9 mouse cellular contexts compared by ENCODE assay signal in the genomic region with DNA sequence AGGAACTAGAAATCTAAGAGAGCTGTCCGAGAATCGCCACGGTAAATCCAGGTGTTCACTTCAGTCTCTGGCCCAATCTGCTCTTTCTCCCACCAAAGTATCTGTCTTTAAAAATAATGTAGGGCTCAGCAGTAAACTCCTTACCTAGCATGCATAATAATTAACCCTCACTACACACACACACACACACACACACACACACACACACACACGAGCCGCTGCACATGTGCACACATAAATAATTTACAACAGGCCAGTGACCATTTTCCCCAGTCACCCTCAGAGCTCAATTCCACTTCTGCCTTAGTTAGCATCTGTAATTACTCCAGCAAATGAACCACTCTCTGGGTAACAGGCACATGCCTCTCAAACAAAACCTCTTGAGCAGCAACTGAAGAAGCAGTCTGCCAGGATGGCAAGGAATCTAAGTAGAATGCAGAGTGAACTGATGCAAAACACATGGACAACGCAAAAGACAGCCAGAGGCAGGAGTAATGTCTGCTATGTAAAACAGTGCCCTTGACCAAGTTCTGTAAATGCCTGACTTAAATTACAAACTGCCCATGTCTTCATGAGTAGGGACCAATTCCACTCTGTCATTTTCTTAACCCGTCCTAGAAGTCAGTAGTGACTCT. TPM values are rescaled to one million over a fixed set of nuclear protein-coding genes. Genes with fewer than 3 reads are reported as not detected.
DNase-seq lines count a peak whose midpoint lies in the region; ATAC-seq and TF ChIP-seq lines count a peak whose summit lies in the region.
"Had no signal": no experiment of that assay in that cellular context is flagged by ENCODE, and none has a peak within 500 bp of the region (broad histone marks: within the 10 kb centered on the region; RNA-seq: fewer than 3 reads in every experiment).

No protein-coding gene starts in this region.

- 0 out of 2 replicates have a peak, but pooled peaks cover 4% of the 10 kb centered on the region for H3K36me3 ChIP-seq in lung, embryonic 15.5 days
- peaks cover 7% of the 10 kb centered on the region for H3K36me3 ChIP-seq in forebrain, embryonic 12.5 days (replicated peaks)
- H3K36me3 ChIP-seq in small intestine, adult 2 months (ENCODE audit: control insufficient read depth, insufficient read depth, low read length): no peaks in the 10 kb centered on the region

- H3K4me1 ChIP-seq in lung, embryonic 15.5 days: 0 out of 2 replicates have a peak, but pooled peaks cover 14% of the 10 kb centered on the region
- peaks cover 6% of the 10 kb centered on the region; the same call in 1 of the 2 replicates for H3K4me1 ChIP-seq in lung, adult 2 months (ENCODE audit: control insufficient read depth, insufficient read depth, low read length)
- H3K4me1 ChIP-seq in forebrain, embryonic 12.5 days: peaks cover 15% of the 10 kb centered on the region
- H3K4me1 ChIP-seq in small intestine, adult 2 months (ENCODE audit: control insufficient read depth, insufficient read depth, insufficient read length, low read length): no peaks in the 10 kb centered on the region; the same call in 1 of the 2 replicates

- H3K27ac ChIP-seq in lung, embryonic 15.5 days: no peak overlapping the region
- no peak overlapping the region for H3K27ac ChIP-seq in forebrain, embryonic 12.5 days
- 0 out of 2 replicates have a peak overlapping the region, but pooled peaks have one; percentile 9 for H3K27ac ChIP-seq in small intestine, adult 2 months (ENCODE audit: insufficient read depth, low read depth, low read length)

- no peak for ATAC-seq in lung, embryonic 15.5 days (ENCODE audit: borderline replicate concordance, extremely low read depth, low FRiP score, low TSS enrichment)
- ATAC-seq in forebrain, embryonic 12.5 days (ENCODE audit: low FRiP score): no peak
- ATAC-seq in inflammation-experienced regulatory T-cells, adult 6 months: no peak

- intact Hi-C loops in left cerebral cortex, postnatal 4 days (cut with DNase I): no loop called here
- intact Hi-C loops in gastrocnemius, postnatal 36 days (cut with DNase I): no loop called here

- H3K4me2 ChIP-seq in lung, embryonic 15.5 days: peak overlapping the region; percentile 66
- peak overlapping the region; percentile 88 for H3K4me2 ChIP-seq in forebrain, embryonic 12.5 days

- WGBS in lung, embryonic 15.5 days: 70% methylated on average over 7 of the region's 7 CpGs
- WGBS in lung, adult 2 months: 66% methylated on average over 7 of the region's 7 CpGs
- 76% methylated on average over 7 of the region's 7 CpGs for WGBS in forebrain, embryonic 12.5 days
- WGBS in small intestine, adult 2 months: 32% methylated on average over 7 of the region's 7 CpGs

- H3K9ac ChIP-seq in lung, embryonic 15.5 days: no peak overlapping the region
- no peak overlapping the region for H3K9ac ChIP-seq in forebrain, embryonic 12.5 days

- no peak for TF ChIP-seq POLR2A in lung, adult 2 months (IDR thresholded peaks at IDR 0.05; ENCODE audit: borderline replicate concordance, extremely low read depth, low read depth, low read length)
- no peak for TF ChIP-seq POLR2A in small intestine, adult 2 months (IDR thresholded peaks at IDR 0.05; ENCODE audit: low read depth, low read length)

- DNase-seq in lung, adult 2 months: no peak
- DNase-seq in kidney, postnatal 25 days: peak; percentile 46 to 70
- no peak for DNase-seq in left cerebral cortex, postnatal 4 days
- no peak for DNase-seq in gastrocnemius, postnatal 36 days
- DNase-seq: cerebellum, adult 8-10 months had no signal

- no peaks in the 10 kb centered on the region for H3K27me3 ChIP-seq in lung, embryonic 15.5 days
- no peaks in the 10 kb centered on the region for H3K27me3 ChIP-seq in forebrain, embryonic 12.5 days
- no peaks in the 10 kb centered on the region for H3K27me3 ChIP-seq in small intestine, adult 2 months (ENCODE audit: control insufficient read depth, insufficient read depth, low read length)

- peak overlapping the region; percentile 68 for H3K4me3 ChIP-seq in lung, embryonic 15.5 days
- no peak overlapping the region for H3K4me3 ChIP-seq in lung, adult 2 months (replicated peaks; ENCODE audit: extremely low read depth, low read depth, low read length)
- peak overlapping the region; percentile 70 for H3K4me3 ChIP-seq in forebrain, embryonic 12.5 days (replicated peaks)
- no peak overlapping the region for H3K4me3 ChIP-seq in small intestine, adult 2 months (ENCODE audit: low read depth, low read length)

- TF ChIP-seq CTCF in lung, adult 2 months (IDR thresholded peaks at IDR 0.05; ENCODE audit: insufficient read depth, low read length): no peak
- no peak for TF ChIP-seq CTCF in small intestine, adult 2 months (IDR thresholded peaks at IDR 0.05; ENCODE audit: extremely low read depth, insufficient read length, insufficient replicate concordance, low read depth, low read length)

- no peaks in the 10 kb centered on the region for H3K9me3 ChIP-seq in lung, embryonic 15.5 days
- no peaks in the 10 kb centered on the region for H3K9me3 ChIP-seq in forebrain, embryonic 12.5 days

RNA-seq across cellular contexts. Expression of a gene that starts 1.3 kb away (rescaled TPM):
- 65.9 and 75.6 TPM in 2 replicates for polyA plus RNA-seq in lung, embryonic 15.5 days (2015; fragmentation: Nextera tagmentation; extraction: Ambion mirVana)
- polyA plus RNA-seq in lung, adult 2 months (2012; rRNA removed): 13.5 and 24.0 TPM in 2 replicates
- 67.3 and 72.9 TPM in 2 replicates for polyA plus RNA-seq in forebrain, embryonic 12.5 days (2016; fragmentation: Nextera tagmentation; extraction: Ambion mirVana)
- 9.0 and 9.6 TPM in 2 replicates for polyA plus RNA-seq in small intestine, adult 2 months (2012; rRNA removed)
- total RNA-seq in left cerebral cortex, postnatal 4 days (2021): 10 to 100 TPM; 42.3 to 43.7 TPM
- 10 to 100 TPM; 34.5 to 47.4 (median 36.3) TPM for polyA plus RNA-seq in inflammation-experienced regulatory T-cells, adult 6 months (2017; shearing (Covaris generic))
- total RNA-seq in gastrocnemius, postnatal 36 days (2021): 100 to 1,000 TPM; 151 to 164 TPM

RNA-seq across cellular contexts. Expression of a gene that starts 11.7 kb away (rescaled TPM):
- polyA plus RNA-seq in lung, embryonic 15.5 days (2015; fragmentation: Nextera tagmentation; extraction: Ambion mirVana): not detected in 2 replicates
- not detected in 2 replicates for polyA plus RNA-seq in lung, adult 2 months (2012; rRNA removed)
- not detected in 2 replicates for polyA plus RNA-seq in forebrain, embryonic 12.5 days (2016; fragmentation: Nextera tagmentation; extraction: Ambion mirVana)
- not detected in 2 replicates for polyA plus RNA-seq in small intestine, adult 2 months (2012; rRNA removed)
- not detected for total RNA-seq in left cerebral cortex, postnatal 4 days (2021)
- not detected for polyA plus RNA-seq in inflammation-experienced regulatory T-cells, adult 6 months (2017; shearing (Covaris generic))
- total RNA-seq in gastrocnemius, postnatal 36 days (2021): not detected

RNA-seq across cellular contexts. Expression of a gene that starts 16.3 kb away (rescaled TPM):
- polyA plus RNA-seq in lung, embryonic 15.5 days (2015; fragmentation: Nextera tagmentation; extraction: Ambion mirVana): 0.34 and 0.57 TPM in 2 replicates
- 0.37 and 0.59 TPM in 2 replicates for polyA plus RNA-seq in lung, adult 2 months (2012; rRNA removed)
- 2.1 and 2.9 TPM in 2 replicates for polyA plus RNA-seq in forebrain, embryonic 12.5 days (2016; fragmentation: Nextera tagmentation; extraction: Ambion mirVana)
- not detected in 2 replicates for polyA plus RNA-seq in small intestine, adult 2 months (2012; rRNA removed)
- total RNA-seq in left cerebral cortex, postnatal 4 days (2021): 1 to 10 TPM in 1 of 2 experiments, under 1 TPM in 1; 0.99 to 1.8 TPM
- polyA plus RNA-seq in inflammation-experienced regulatory T-cells, adult 6 months (2017; shearing (Covaris generic)): not detected
- under 1 TPM in 1 of 2 experiments, not detected in 1; 0.10 TPM for total RNA-seq in gastrocnemius, postnatal 36 days (2021)

RNA-seq across cellular contexts. Expression of a gene that starts 27.4 kb away (rescaled TPM):
- 22.5 and 26.1 TPM in 2 replicates for polyA plus RNA-seq in lung, embryonic 15.5 days (2015; fragmentation: Nextera tagmentation; extraction: Ambion mirVana)
- polyA plus RNA-seq in lung, adult 2 months (2012; rRNA removed): 7.1 and 9.1 TPM in 2 replicates
- polyA plus RNA-seq in forebrain, embryonic 12.5 days (2016; fragmentation: Nextera tagmentation; extraction: Ambion mirVana): 28.9 and 30.5 TPM in 2 replicates
- 4.1 and 8.7 TPM in 2 replicates for polyA plus RNA-seq in small intestine, adult 2 months (2012; rRNA removed)
- 10 to 100 TPM; 22.2 to 23.9 TPM for total RNA-seq in left cerebral cortex, postnatal 4 days (2021)
- 10 to 100 TPM; 30.4 to 48.2 (median 47.9) TPM for polyA plus RNA-seq in inflammation-experienced regulatory T-cells, adult 6 months (2017; shearing (Covaris generic))
- 1 to 10 TPM; 3.1 to 3.2 TPM for total RNA-seq in gastrocnemius, postnatal 36 days (2021)

Comparison
In these comparisons a context has a peak if more than half of its experiments do, and no peak if none do; other contexts are left out.
1. H3K4me3 ChIP-seq: peak in lung, embryonic 15.5 days (single experiment) and forebrain, embryonic 12.5 days (single experiment); none in lung, adult 2 months (single experiment) and small intestine, adult 2 months (single experiment).
2. DNase-seq: peak in kidney, postnatal 25 days (2 of 2); none in lung, adult 2 months (single experiment), left cerebral cortex, postnatal 4 days (single experiment) and gastrocnemius, postnatal 36 days (0 of 2).